ENCODE assay signal across 20 mouse cellular contexts in the genomic region with DNA sequence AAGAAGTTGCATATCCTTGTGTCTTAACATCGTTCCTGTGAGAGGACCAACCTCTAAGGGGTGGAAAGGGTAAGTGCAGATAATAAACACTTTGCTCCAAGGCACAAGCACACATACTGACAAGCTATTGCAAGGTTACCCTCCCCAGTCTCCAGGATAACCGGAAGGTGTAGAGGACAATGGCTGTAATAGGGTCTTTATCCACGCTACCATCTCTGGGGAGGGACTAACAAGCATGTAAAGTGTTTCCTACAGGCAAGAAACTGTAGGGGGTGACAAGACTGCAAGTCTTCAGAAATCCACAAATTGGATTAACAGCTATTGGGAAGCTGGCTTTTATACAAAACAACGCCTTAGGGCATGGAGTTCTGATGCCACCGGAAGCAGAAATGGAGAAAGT.
DNase-seq lines count a peak whose midpoint lies in the region; ATAC-seq and TF ChIP-seq lines count a peak whose summit lies in the region.
"Had no signal": no experiment of that assay in that cellular context is flagged by ENCODE, and none has a peak within 500 bp of the region (broad histone marks: within the 10 kb centered on the region; RNA-seq: fewer than 3 reads in every experiment).

No protein-coding gene starts in this region.

- WGBS in hindbrain, postnatal 0 days, result 35% methylated on average over 5 of the region's 5 CpGs
- 43% methylated on average over 5 of the region's 5 CpGs for WGBS in hindbrain, embryonic 13.5 days
- 19% methylated on average over 5 of the region's 5 CpGs for WGBS in midbrain, embryonic 14.5 days
- WGBS in midbrain, embryonic 10.5 days, result 49% methylated on average over 5 of the region's 5 CpGs
- WGBS in midbrain, postnatal 0 days, result 30% methylated on average over 5 of the region's 5 CpGs

- no peak overlapping the region for H3K27ac ChIP-seq in hindbrain, postnatal 0 days
- no peak overlapping the region for H3K27ac ChIP-seq in hindbrain, embryonic 13.5 days
- no peak overlapping the region for H3K27ac ChIP-seq in midbrain, embryonic 14.5 days (replicated peaks; ENCODE audit: low read depth, low read length)
- H3K27ac ChIP-seq in midbrain, embryonic 10.5 days (replicated peaks), result no peak overlapping the region
- no peak overlapping the region for H3K27ac ChIP-seq in midbrain, postnatal 0 days (ENCODE audit: low read depth, low read length)
- H3K27ac ChIP-seq: embryonic facial prominence, embryonic 10.5 days; forebrain, embryonic 13.5 days; heart, adult 2 months; heart, embryonic 15.5 days had no signal

- no peaks in the 10 kb centered on the region for H3K27me3 ChIP-seq in hindbrain, postnatal 0 days (ENCODE audit: insufficient read depth, low read length)
- H3K27me3 ChIP-seq in hindbrain, embryonic 13.5 days, result no peaks in the 10 kb centered on the region
- H3K27me3 ChIP-seq in midbrain, embryonic 14.5 days (ENCODE audit: control insufficient read depth, insufficient read depth, low read length), result no peaks in the 10 kb centered on the region
- peaks cover 26% of the 10 kb centered on the region for H3K27me3 ChIP-seq in midbrain, embryonic 10.5 days (ENCODE audit: low read depth, poor library complexity, severe bottlenecking)
- H3K27me3 ChIP-seq in midbrain, postnatal 0 days (ENCODE audit: insufficient read depth, low read length), result no peaks in the 10 kb centered on the region
- H3K27me3 ChIP-seq: CH12.LX; forebrain, embryonic 13.5 days; heart, embryonic 15.5 days had no signal

- peak; percentile 22 for DNase-seq in hindbrain, postnatal 0 days (ENCODE audit: low spot score)
- DNase-seq in midbrain, embryonic 14.5 days, result peak; percentile 73
- DNase-seq in midbrain, embryonic 10.5 days (ENCODE audit: low spot score), result no peak
- peak; percentile 66 for DNase-seq in brain, embryonic 14.5 days (ENCODE audit: low read depth)
- no peak for DNase-seq in midbrain, postnatal 0 days (ENCODE audit: low spot score)
- DNase-seq: adrenal gland, postnatal 14 days; cerebellum, adult 2 months; cerebellum, postnatal 10 days; forebrain, postnatal 0 days; gastrocnemius, postnatal 14 days; heart, adult 2 months; heart, postnatal 14 days had no signal

- no peak for TF ChIP-seq CTCF in hindbrain, postnatal 0 days (IDR thresholded peaks at IDR 0.05; ENCODE audit: low read depth)
- TF ChIP-seq CTCF in brain, embryonic 14.5 days (IDR thresholded peaks at IDR 0.05; ENCODE audit: borderline replicate concordance, extremely low read depth, insufficient read depth, insufficient read length), result no peak
- peak; percentile 26; the same call in 1 of the 2 replicates for TF ChIP-seq CTCF in midbrain, postnatal 0 days (IDR thresholded peaks at IDR 0.05)

- H3K4me1 ChIP-seq in hindbrain, postnatal 0 days (ENCODE audit: insufficient read depth, low read length), result no peaks in the 10 kb centered on the region
- H3K4me1 ChIP-seq in hindbrain, embryonic 13.5 days (replicated peaks), result peaks cover 17% of the 10 kb centered on the region; the same call in 1 of the 2 replicates
- H3K4me1 ChIP-seq in midbrain, embryonic 14.5 days (ENCODE audit: control insufficient read depth, insufficient read depth, low read length), result peaks cover 13% of the 10 kb centered on the region
- H3K4me1 ChIP-seq in midbrain, embryonic 10.5 days, result peaks cover 22% of the 10 kb centered on the region
- no peaks in the 10 kb centered on the region for H3K4me1 ChIP-seq in midbrain, postnatal 0 days (ENCODE audit: insufficient read depth, low read length)
- H3K4me1 ChIP-seq: heart, embryonic 15.5 days had no signal

- no peak for ATAC-seq in hindbrain, postnatal 0 days
- no peak for ATAC-seq in hindbrain, embryonic 13.5 days (ENCODE audit: low FRiP score)
- ATAC-seq in midbrain, embryonic 14.5 days (ENCODE audit: low FRiP score, low TSS enrichment), result peak; percentile 68; the same call in 1 of the 2 replicates
- no peak for ATAC-seq in midbrain, postnatal 0 days (ENCODE audit: low FRiP score)
- ATAC-seq: activated CD4-positive, CD25-positive, alpha-beta regulatory T cell, adult 4 months; forebrain, embryonic 13.5 days; forebrain, postnatal 0 days; Patski had no signal

- TF ChIP-seq POLR2A in brain, embryonic 14.5 days (IDR thresholded peaks at IDR 0.05; ENCODE audit: borderline replicate concordance, extremely low read depth, insufficient read depth, insufficient read length, poor library complexity, severe bottlenecking), result no peak

- no peak overlapping the region for H3K4me3 ChIP-seq in hindbrain, postnatal 0 days (ENCODE audit: low read length)
- no peak overlapping the region for H3K4me3 ChIP-seq in hindbrain, embryonic 13.5 days
- no peak overlapping the region for H3K4me3 ChIP-seq in midbrain, embryonic 14.5 days (replicated peaks; ENCODE audit: low read depth, low read length)
- H3K4me3 ChIP-seq in midbrain, embryonic 10.5 days, result no peak overlapping the region
- H3K4me3 ChIP-seq in midbrain, postnatal 0 days (ENCODE audit: low read depth, low read length), result no peak overlapping the region
- H3K4me3 ChIP-seq: embryonic facial prominence, embryonic 10.5 days; forebrain, embryonic 13.5 days; heart, adult 2 months; heart, embryonic 15.5 days had no signal

- H3K36me3 ChIP-seq in hindbrain, postnatal 0 days (ENCODE audit: insufficient read depth, low read length), result no peaks in the 10 kb centered on the region
- no peaks in the 10 kb centered on the region for H3K36me3 ChIP-seq in hindbrain, embryonic 13.5 days
- no peaks in the 10 kb centered on the region for H3K36me3 ChIP-seq in midbrain, embryonic 14.5 days (ENCODE audit: control insufficient read depth, insufficient read depth, low read length)
- no peaks in the 10 kb centered on the region for H3K36me3 ChIP-seq in midbrain, embryonic 10.5 days
- H3K36me3 ChIP-seq in midbrain, postnatal 0 days (ENCODE audit: insufficient read depth, low read length), result no peaks in the 10 kb centered on the region
- H3K36me3 ChIP-seq: embryonic facial prominence, embryonic 10.5 days; heart, embryonic 15.5 days had no signal

- H3K9me3 ChIP-seq in hindbrain, postnatal 0 days (ENCODE audit: low read length), result no peaks in the 10 kb centered on the region
- no peaks in the 10 kb centered on the region for H3K9me3 ChIP-seq in hindbrain, embryonic 13.5 days
- H3K9me3 ChIP-seq in midbrain, embryonic 14.5 days (ENCODE audit: control insufficient read depth, low read length), result no peaks in the 10 kb centered on the region
- no peaks in the 10 kb centered on the region for H3K9me3 ChIP-seq in midbrain, embryonic 10.5 days (replicated peaks)
- no peaks in the 10 kb centered on the region for H3K9me3 ChIP-seq in midbrain, postnatal 0 days (ENCODE audit: low read length)
- H3K9me3 ChIP-seq: embryonic facial prominence, embryonic 10.5 days; forebrain, embryonic 13.5 days; heart, embryonic 15.5 days had no signal

- no peak overlapping the region for H3K4me2 ChIP-seq in hindbrain, postnatal 0 days (ENCODE audit: low read depth, low read length)
- no peak overlapping the region for H3K4me2 ChIP-seq in hindbrain, embryonic 13.5 days
- no peak overlapping the region for H3K4me2 ChIP-seq in midbrain, embryonic 14.5 days (ENCODE audit: low read length)
- no peak overlapping the region for H3K4me2 ChIP-seq in midbrain, postnatal 0 days (ENCODE audit: low read depth, low read length, poor library complexity, severe bottlenecking)
- H3K4me2 ChIP-seq: forebrain, embryonic 13.5 days; heart, embryonic 11.5 days; heart, embryonic 15.5 days had no signal

- H3K9ac ChIP-seq in hindbrain, postnatal 0 days (replicated peaks; ENCODE audit: low read length), result no peak overlapping the region
- no peak overlapping the region for H3K9ac ChIP-seq in hindbrain, embryonic 13.5 days
- no peak overlapping the region for H3K9ac ChIP-seq in midbrain, embryonic 14.5 days (replicated peaks; ENCODE audit: low read length)
- H3K9ac ChIP-seq in midbrain, postnatal 0 days (replicated peaks; ENCODE audit: low read length, poor library complexity, severe bottlenecking), result no peak overlapping the region
- H3K9ac ChIP-seq: forebrain, embryonic 13.5 days; forebrain, postnatal 0 days; heart, embryonic 15.5 days had no signal

Comparison
In these comparisons a context has a peak if more than half of its experiments do, and no peak if none do; other contexts are left out.
1. DNase-seq: peak in hindbrain, postnatal 0 days (single experiment), midbrain, embryonic 14.5 days (single experiment) and brain, embryonic 14.5 days (single experiment); none in midbrain, embryonic 10.5 days (single experiment) and midbrain, postnatal 0 days (single experiment).